Mouse (Mus musculus) lung, postnatal 0 days (tissue): Measurements from ENCODE around the gene Stk38. TPM values are rescaled to one million over a fixed set of nuclear protein-coding genes. Genes with fewer than 3 reads are reported as not detected.

Experiments
- ATAC-seq: fragments of 200-750 bp; cut with Nextera tagmentation; 2 replicates; pipeline ENCODE4 v1.8.0; 2017; ENCODE audit warnings: moderate library complexity
- DNase-seq: peaks from one replicate; pipeline ENCODE4 v3.0.0-alpha.2; 2016; ENCODE audit warnings: low spot score
- H3K27ac ChIP-seq: fragments of 300-500 bp; sonication (generic); 2 replicates; pipeline ENCODE4 v1.5.1; 2014; ENCODE audit warnings: antibody characterized with exemption, mild to moderate bottlenecking, low read length, mixed read lengths
- H3K27me3 ChIP-seq: fragments of 300-500 bp; sonication (generic); replicated peaks from 2 replicates; pipeline ENCODE4 v1.6.1; 2014; ENCODE audit warnings: low read length, mixed read lengths; ENCODE audit not compliant: insufficient read depth
- H3K36me3 ChIP-seq: fragments of 300-500 bp; sonication (generic); 2 replicates; pipeline ENCODE4 v1.6.1; 2014; ENCODE audit warnings: low read length, mixed read lengths; ENCODE audit not compliant: insufficient read depth
- H3K4me1 ChIP-seq: fragments of 300-500 bp; sonication (generic); 2 replicates; pipeline ENCODE4 v1.6.1; 2014; ENCODE audit warnings: antibody characterized with exemption, low read depth, low read length, mixed read lengths; ENCODE audit not compliant: insufficient read depth
- H3K4me2 ChIP-seq: fragments of 300-500 bp; sonication (generic); replicated peaks from 2 replicates; pipeline ENCODE4 v1.6.1; 2014; ENCODE audit warnings: low read depth, mild to moderate bottlenecking, low read length, moderate library complexity, mixed read lengths
- H3K4me3 ChIP-seq: fragments of 300-500 bp; sonication (generic); 2 replicates; pipeline ENCODE4 v1.5.1; 2014; ENCODE audit warnings: low read depth, low read length
- H3K9ac ChIP-seq: fragments of 300-500 bp; sonication (generic); replicated peaks from 2 replicates; pipeline ENCODE4 v1.6.1; 2014; ENCODE audit warnings: low read depth, mild to moderate bottlenecking
- H3K9me3 ChIP-seq: fragments of 300-500 bp; sonication (generic); 2 replicates; pipeline ENCODE4 v1.6.1; 2016; ENCODE audit warnings: low read length, mixed read lengths
- CTCF ChIP-seq: IDR thresholded peaks from 2 replicates; pipeline ENCODE4 v1.5.1; 2016; ENCODE audit warnings: antibody characterized with exemption, mild to moderate bottlenecking
- EP300 ChIP-seq: IDR thresholded peaks from 2 replicates; pipeline ENCODE4 v1.6.1; 2016; ENCODE audit warnings: antibody characterized with exemption, mild to moderate bottlenecking, control low read depth
- WGBS: fragments of 180-500 bp; shearing (Covaris S2); extraction: QIAGEN DNeasy Blood & Tissue Kit; methylation state at CpG from one replicate; pipeline ENCODE4 v1.1.7; 2014; 5-methylcytosine and 5-hydroxymethylcytosine counted together
- polyA plus RNA-seq: library from polyadenylated mRNA; unstranded; fragments of >200 nt; fragmentation: Nextera tagmentation; extraction: Ambion mirVana; gene quantifications from 2 replicates; pipeline ENCODE4 v1.2.1, GENCODE M21; 2015

Gene Stk38
- polyA plus RNA-seq, 1 experiment from 2014 or later, result 61.1 TPM

- DNase-seq (peak; percentile 75), ATAC-seq (peak; percentile 37; the same call in 1 of the 2 replicates)
- 27% methylated on average over 10 of the region's 10 CpGs for WGBS
- Histone ChIP-seq H3K9me3 (no peaks in the 10 kb centered on the region), H3K4me1 (no peaks in the 10 kb centered on the region), H3K4me2 (no peak overlapping the region), H3K27me3 (no peaks in the 10 kb centered on the region), H3K9ac (no peak overlapping the region), H3K27ac (no peak overlapping the region), H3K36me3 (no peaks in the 10 kb centered on the region), H3K4me3 (no peak overlapping the region)
- TF ChIP-seq CTCF (no peak), EP300 (no peak)
Measured at GRCm38 (mm10) chr17:29024896-29025565, 17.2 kb upstream of the Stk38 start.

GRCm38 (mm10) chr17:29024047-29024892, 16.5 kb upstream of the Stk38 start:
- DNase-seq, result no peak
- WGBS, result 75% methylated on average over 22 of the region's 22 CpGs
- Histone ChIP-seq H3K4me3 (no peak overlapping the region), H3K36me3 (no peaks in the 10 kb centered on the region), H3K9me3 (no peaks in the 10 kb centered on the region), H3K27me3 (no peaks in the 10 kb centered on the region), H3K9ac (no peak overlapping the region), H3K27ac (no peak overlapping the region), H3K4me1 (no peaks in the 10 kb centered on the region), H3K4me2 (no peak overlapping the region)
- TF ChIP-seq EP300 (no peak), CTCF (no peak)
- no peak for ATAC-seq

GRCm38 (mm10) chr17:29023346-29023745, 15.6 kb upstream of the Stk38 start:
- Histone ChIP-seq H3K4me3 (no peak overlapping the region), H3K27me3 (no peaks in the 10 kb centered on the region), H3K4me1 (no peaks in the 10 kb centered on the region), H3K4me2 (no peak overlapping the region), H3K9ac (no peak overlapping the region), H3K36me3 (no peaks in the 10 kb centered on the region), H3K9me3 (no peaks in the 10 kb centered on the region), H3K27ac (no peak overlapping the region)
- TF ChIP-seq CTCF (no peak), EP300 (no peak)
- 85% methylated on average over 6 of the region's 6 CpGs for WGBS
- ATAC-seq (no peak), DNase-seq (no peak)

- H3K9me3 ChIP-seq, result no peaks in the 10 kb centered on the region
- peak; percentile 78 for TF ChIP-seq CTCF
- no peak for TF ChIP-seq EP300
- no peaks in the 10 kb centered on the region for H3K27me3 ChIP-seq
- no peak overlapping the region for H3K27ac ChIP-seq
- H3K4me2 ChIP-seq, result no peak overlapping the region
- DNase-seq (peak; percentile 63), ATAC-seq (peak; percentile 45; the same call in 1 of the 2 replicates)
- WGBS, result 27% methylated on average over 15 of the region's 15 CpGs
- no peak overlapping the region for H3K9ac ChIP-seq
- H3K4me1 ChIP-seq, result no peaks in the 10 kb centered on the region
- H3K36me3 ChIP-seq, result no peaks in the 10 kb centered on the region
- H3K4me3 ChIP-seq, result no peak overlapping the region; the same call in 1 of the 2 replicates
Measured at GRCm38 (mm10) chr17:29022230-29022819, 14.5 kb upstream of the Stk38 start.

- Histone ChIP-seq H3K9me3 (no peaks in the 10 kb centered on the region), H3K27ac (no peak overlapping the region), H3K9ac (no peak overlapping the region), H3K4me3 (no peak overlapping the region), H3K4me2 (no peak overlapping the region), H3K27me3 (no peaks in the 10 kb centered on the region), H3K4me1 (no peaks in the 10 kb centered on the region), H3K36me3 (no peaks in the 10 kb centered on the region)
- peak; percentile 62 for ATAC-seq
- no peak for TF ChIP-seq EP300
- peak; percentile 76 for TF ChIP-seq CTCF
- DNase-seq, result peak; percentile 77
Measured at GRCm38 (mm10) chr17:29020444-29020843, 12.6 kb upstream of the Stk38 start.

GRCm38 (mm10) chr17:29019391-29019790, 11.6 kb upstream of the Stk38 start:
- no peaks in the 10 kb centered on the region for H3K9me3 ChIP-seq
- no peak for DNase-seq
- H3K4me3 ChIP-seq, result no peak overlapping the region
- ATAC-seq, result no peak
- 61% methylated on average over 7 of the region's 7 CpGs for WGBS
- no peak overlapping the region for H3K4me2 ChIP-seq
- no peaks in the 10 kb centered on the region for H3K27me3 ChIP-seq
- no peaks in the 10 kb centered on the region for H3K36me3 ChIP-seq
- TF ChIP-seq EP300 (no peak), CTCF (no peak)
- no peaks in the 10 kb centered on the region for H3K4me1 ChIP-seq
- H3K27ac ChIP-seq, result no peak overlapping the region
- no peak overlapping the region for H3K9ac ChIP-seq
